Mouse (Mus musculus) hindbrain, embryonic 15.5 days (tissue): ENCODE measurements around the gene Cers6. TPM values are rescaled to one million over a fixed set of nuclear protein-coding genes. Genes with fewer than 3 reads are reported as not detected.
A peak's percentile ranks its signal among the peaks of the same experiment; 100 is the strongest.

ENCODE experiments used
- ATAC-seq: fragments of 200-750 bp; cut with Nextera tagmentation; 2 replicates; pipeline ENCODE4 v1.8.0; 2017; ENCODE audit warnings: low read depth, moderate number of reproducible peaks, moderate TSS enrichment; ENCODE audit not compliant: low FRiP score
- H3K27ac ChIP-seq: fragments of 300-500 bp; sonication (generic); replicated peaks from 2 replicates; pipeline ENCODE4 v1.5.1; 2015; ENCODE audit warnings: mild to moderate bottlenecking, inconsistent platforms
- H3K27me3 ChIP-seq: fragments of 300-500 bp; sonication (generic); 2 replicates; pipeline ENCODE4 v1.6.1; 2015; ENCODE audit warnings: control low read depth, inconsistent platforms
- H3K36me3 ChIP-seq: fragments of 300-500 bp; sonication (generic); 2 replicates; pipeline ENCODE4 v1.6.1; 2015; ENCODE audit warnings: control low read depth, inconsistent platforms
- H3K4me1 ChIP-seq: fragments of 300-500 bp; sonication (generic); replicated peaks from 2 replicates; pipeline ENCODE4 v1.6.1; 2015; ENCODE audit warnings: control low read depth, inconsistent platforms
- H3K4me2 ChIP-seq: fragments of 300-500 bp; sonication (generic); 2 replicates; pipeline ENCODE4 v1.6.1; 2015; ENCODE audit warnings: moderate library complexity, mild to moderate bottlenecking, inconsistent platforms
- H3K4me3 ChIP-seq: fragments of 300-500 bp; sonication (generic); 2 replicates; pipeline ENCODE4 v1.5.1; 2015; ENCODE audit warnings: mild to moderate bottlenecking, inconsistent platforms
- H3K9ac ChIP-seq: fragments of 300-500 bp; sonication (generic); 2 replicates; pipeline ENCODE4 v1.6.1; 2015; ENCODE audit warnings: inconsistent platforms
- H3K9me3 ChIP-seq: fragments of 300-500 bp; sonication (generic); 2 replicates; pipeline ENCODE4 v1.6.1; 2016; ENCODE audit warnings: control low read depth, inconsistent platforms
- WGBS: fragments of 180-500 bp; shearing (Covaris S2); methylation state at CpG from one replicate; pipeline ENCODE4 v1.1.7; 2015; 5-methylcytosine and 5-hydroxymethylcytosine counted together
- polyA plus RNA-seq: library from polyadenylated mRNA; unstranded; fragments of >200 nt; fragmentation: Nextera tagmentation; extraction: Ambion mirVana; gene quantifications from 2 replicates; pipeline ENCODE4 v1.2.1, GENCODE M21; 2015

Gene Cers6
- polyA plus RNA-seq, 1 experiment from 2014 or later: 54.9 TPM

DNA sequence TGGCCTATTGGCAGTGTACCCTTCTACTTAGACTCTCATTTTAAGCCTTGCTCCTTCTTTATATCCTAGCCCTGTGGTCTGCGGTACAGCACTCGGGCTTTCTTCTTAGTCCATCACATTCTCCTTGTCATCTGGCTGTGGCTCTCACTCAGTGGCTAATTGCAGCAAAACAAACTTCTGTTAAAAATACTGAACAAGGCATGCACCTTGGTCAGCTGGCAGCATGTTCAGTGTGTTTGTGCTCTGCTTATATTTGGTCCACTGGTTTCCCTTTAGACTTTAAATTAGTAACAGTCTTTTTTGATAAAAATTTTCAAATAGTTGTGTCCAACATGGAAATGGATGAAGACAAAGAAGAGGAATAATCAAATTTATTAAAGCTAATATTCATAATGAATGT is 94.3 kb downstream of the Cers6 start:
- Histone ChIP-seq H3K36me3 (no peaks in the 10 kb centered on the region; the same call in 1 of the 2 replicates), H3K4me1 (peaks cover 10% of the 10 kb centered on the region; the same call in 1 of the 2 replicates), H3K4me2 (no peak overlapping the region), H3K9ac (no peak overlapping the region), H3K27ac (no peak overlapping the region), H3K9me3 (0 out of 2 replicates have a peak, but pooled peaks cover 6% of the 10 kb centered on the region), H3K4me3 (no peak overlapping the region), H3K27me3 (no peaks in the 10 kb centered on the region)
- no peak for ATAC-seq
- WGBS: 94% methylated on average over 2 of the region's 2 CpGs

DNA sequence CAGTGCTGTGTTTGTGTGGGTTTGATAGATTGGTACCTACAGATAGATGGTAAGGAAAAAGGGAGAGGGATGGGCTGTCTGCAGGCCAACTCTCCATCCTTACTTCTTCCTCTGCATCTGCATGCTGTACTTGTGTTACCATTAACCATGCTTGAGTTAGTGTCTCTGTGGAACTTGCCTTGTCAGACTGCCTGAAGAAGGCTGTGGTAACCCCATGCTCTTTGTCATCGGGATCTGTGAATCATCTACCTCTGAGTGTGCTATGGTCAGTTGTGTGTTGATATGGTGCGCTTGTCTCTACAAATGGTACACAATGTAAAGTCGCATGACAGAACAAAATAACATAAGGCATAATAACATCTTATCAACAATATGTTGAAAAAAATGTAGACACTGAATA is 94.9 kb downstream of the Cers6 start:
- Histone ChIP-seq H3K27me3 (no peaks in the 10 kb centered on the region), H3K4me1 (peaks cover 10% of the 10 kb centered on the region; the same call in 1 of the 2 replicates), H3K27ac (no peak overlapping the region), H3K36me3 (no peaks in the 10 kb centered on the region; the same call in 1 of the 2 replicates), H3K9ac (no peak overlapping the region), H3K9me3 (0 out of 2 replicates have a peak, but pooled peaks cover 6% of the 10 kb centered on the region), H3K4me2 (no peak overlapping the region), H3K4me3 (no peak overlapping the region)
- ATAC-seq: no peak
- WGBS: 96% methylated on average over 3 of the region's 3 CpGs

DNA sequence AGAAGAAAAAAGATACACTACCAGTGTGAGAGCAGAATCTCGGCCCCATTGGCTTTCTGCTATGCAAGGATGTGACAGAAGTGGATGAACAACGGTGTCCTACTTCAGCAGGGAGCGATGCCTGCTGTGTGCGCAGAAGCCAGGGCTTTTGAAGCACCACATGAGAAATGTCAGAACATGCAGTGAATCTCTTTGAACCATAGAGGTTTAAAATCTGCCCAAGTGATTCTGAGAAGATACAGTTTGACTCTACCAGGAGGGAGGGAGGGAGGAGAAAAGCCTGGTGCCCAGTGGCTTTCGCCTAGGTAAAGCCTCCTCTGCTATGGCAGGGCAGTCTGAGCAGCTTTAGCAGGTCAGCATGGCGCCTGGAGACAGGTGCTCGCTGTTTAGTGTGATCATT is 96.6 kb downstream of the Cers6 start:
- H3K9ac ChIP-seq: no peak overlapping the region
- H3K9me3 ChIP-seq: no peaks in the 10 kb centered on the region
- no peak overlapping the region for H3K4me2 ChIP-seq
- no peaks in the 10 kb centered on the region for H3K36me3 ChIP-seq
- no peak overlapping the region for H3K27ac ChIP-seq
- H3K4me3 ChIP-seq: no peak overlapping the region
- peaks cover 10% of the 10 kb centered on the region; the same call in 1 of the 2 replicates for H3K4me1 ChIP-seq
- ATAC-seq: 0 out of 2 replicates have a peak, but pooled peaks have one; percentile 65
- H3K27me3 ChIP-seq: no peaks in the 10 kb centered on the region
- 70% methylated on average over 7 of the region's 7 CpGs for WGBS

DNA sequence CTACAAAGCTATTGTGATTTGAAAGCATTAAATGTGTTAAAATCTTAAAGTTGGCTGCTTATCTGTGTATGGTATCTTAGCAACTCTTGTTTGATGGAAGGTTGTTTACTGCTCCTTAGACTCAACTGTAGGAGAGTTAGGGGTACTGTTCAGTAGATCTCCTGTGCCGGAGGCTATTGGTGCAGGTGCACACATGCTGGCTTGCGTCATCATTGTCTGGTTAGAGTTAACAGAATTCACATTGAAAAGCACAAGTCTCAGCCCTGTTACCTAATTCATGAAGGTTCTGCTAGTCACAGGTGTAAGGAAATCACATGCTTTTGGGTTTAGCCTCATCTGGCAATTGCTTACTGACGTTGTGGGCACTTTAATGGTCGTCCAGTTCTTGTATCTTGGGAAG is 98.3 kb downstream of the Cers6 start:
- 95% methylated on average over 4 of the region's 4 CpGs for WGBS

DNA sequence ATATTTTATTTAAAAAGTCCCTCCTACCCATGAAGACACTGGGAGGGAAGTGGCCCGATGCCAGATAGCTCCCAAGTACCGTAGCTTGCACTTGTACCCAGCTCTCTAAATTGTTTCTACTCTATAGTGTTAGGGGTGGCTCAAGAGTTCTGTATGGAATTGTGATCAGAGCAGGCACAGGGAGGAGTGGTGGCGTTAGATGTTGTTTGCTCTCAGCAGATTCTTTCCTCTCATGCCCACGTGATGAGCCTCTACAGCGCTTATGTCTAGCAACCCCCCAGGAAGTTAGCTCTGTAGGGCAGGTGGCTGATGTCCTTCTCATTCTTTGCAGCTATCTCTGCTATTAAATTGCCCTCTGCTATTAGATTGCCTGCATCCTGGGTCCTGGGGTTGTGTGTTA is 98.8 kb downstream of the Cers6 start:
- no peak overlapping the region for H3K9ac ChIP-seq
- 89% methylated on average over 5 of the region's 5 CpGs for WGBS
- no peak overlapping the region for H3K4me2 ChIP-seq
- no peaks in the 10 kb centered on the region for H3K36me3 ChIP-seq
- H3K4me1 ChIP-seq: peaks cover 10% of the 10 kb centered on the region; the same call in 1 of the 2 replicates
- no peaks in the 10 kb centered on the region for H3K9me3 ChIP-seq
- no peaks in the 10 kb centered on the region for H3K27me3 ChIP-seq
- ATAC-seq: no peak
- H3K4me3 ChIP-seq: no peak overlapping the region
- H3K27ac ChIP-seq: no peak overlapping the region

More for the DNA sequence above, 98.3 kb downstream of the Cers6 start:
- no peak overlapping the region for H3K9ac ChIP-seq
- H3K27ac ChIP-seq: no peak overlapping the region
- no peak overlapping the region for H3K4me3 ChIP-seq
- peaks cover 10% of the 10 kb centered on the region; the same call in 1 of the 2 replicates for H3K4me1 ChIP-seq
- H3K36me3 ChIP-seq: no peaks in the 10 kb centered on the region
- no peaks in the 10 kb centered on the region for H3K9me3 ChIP-seq
- no peak overlapping the region for H3K4me2 ChIP-seq
- no peak for ATAC-seq
- no peaks in the 10 kb centered on the region for H3K27me3 ChIP-seq

DNA sequence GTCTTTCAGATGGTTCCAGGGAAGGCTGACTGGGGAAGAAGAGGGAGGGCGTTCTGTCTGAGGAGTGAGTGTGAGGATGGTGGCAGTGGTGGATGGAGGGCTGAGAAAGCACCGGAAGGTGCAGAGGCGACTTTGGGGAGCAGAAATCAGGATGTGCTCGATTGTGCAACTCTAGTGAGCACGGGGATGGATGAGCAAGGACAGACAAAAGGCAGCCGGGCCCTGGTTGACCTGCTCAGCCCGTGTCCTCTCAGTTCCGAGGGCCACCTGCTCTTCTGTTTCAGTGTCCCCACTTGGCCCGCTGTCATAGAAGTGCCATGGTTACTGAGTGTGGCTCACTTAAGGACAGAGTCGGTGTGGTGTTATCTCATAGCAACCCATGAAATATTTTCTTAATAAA is 99.4 kb downstream of the Cers6 start:
- H3K27me3 ChIP-seq: no peaks in the 10 kb centered on the region
- no peak overlapping the region for H3K4me2 ChIP-seq
- no peaks in the 10 kb centered on the region for H3K9me3 ChIP-seq
- peaks cover 10% of the 10 kb centered on the region; the same call in 1 of the 2 replicates for H3K4me1 ChIP-seq
- H3K36me3 ChIP-seq: no peaks in the 10 kb centered on the region
- no peak overlapping the region for H3K27ac ChIP-seq
- H3K4me3 ChIP-seq: no peak overlapping the region
- WGBS: 96% methylated on average over 10 of the region's 10 CpGs
- H3K9ac ChIP-seq: no peak overlapping the region
- ATAC-seq: no peak

DNA sequence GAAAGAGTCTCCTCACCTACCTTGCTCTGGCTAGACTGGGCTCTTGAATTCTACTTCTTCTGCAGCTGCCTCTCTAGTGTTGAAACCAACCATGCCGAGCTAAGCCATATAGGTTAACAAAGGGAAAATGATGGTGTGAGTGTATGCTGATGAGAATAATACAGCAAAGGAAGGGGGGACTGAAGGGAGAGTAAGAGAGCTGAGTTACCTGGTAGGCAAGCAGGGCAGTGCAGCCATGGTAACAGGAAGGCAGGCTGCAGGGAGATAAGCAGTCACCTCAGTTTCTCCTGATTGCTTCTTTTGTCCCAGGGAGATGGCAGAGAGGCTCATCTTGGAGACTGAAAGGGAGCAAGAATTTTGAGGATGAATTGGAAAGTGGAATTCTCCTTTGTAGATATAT is 105.1 kb downstream of the Cers6 start:
- 0 out of 2 replicates have a peak, but pooled peaks have one; percentile 38 for ATAC-seq
- Histone ChIP-seq H3K9ac (no peak overlapping the region), H3K4me1 (no peaks in the 10 kb centered on the region), H3K36me3 (peaks cover 6% of the 10 kb centered on the region; the same call in 1 of the 2 replicates), H3K9me3 (peaks cover 6% of the 10 kb centered on the region; the same call in 1 of the 2 replicates), H3K27me3 (no peaks in the 10 kb centered on the region), H3K27ac (no peak overlapping the region), H3K4me2 (no peak overlapping the region), H3K4me3 (no peak overlapping the region)
- WGBS: 57% methylated on average over 1 of the region's 1 CpGs

DNA sequence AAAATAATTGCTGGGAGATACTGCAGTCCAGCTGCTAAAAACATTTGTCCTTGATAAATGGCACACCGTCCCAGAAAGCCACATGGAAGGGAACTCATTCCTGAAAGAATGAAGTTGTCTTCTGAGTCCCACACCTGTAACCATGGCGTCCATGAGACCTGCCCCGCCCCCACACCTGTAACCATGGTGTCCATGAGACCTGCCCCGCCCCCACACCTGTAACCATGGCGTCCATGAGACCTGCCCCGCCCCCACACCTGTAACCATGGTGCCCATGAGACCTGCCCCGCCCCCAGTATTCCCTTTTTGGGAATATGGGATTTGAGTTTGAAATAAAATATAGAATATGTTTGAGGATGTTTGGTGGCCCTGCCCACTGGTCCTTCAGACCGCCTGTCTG is 106.8 kb downstream of the Cers6 start:
- peaks cover 6% of the 10 kb centered on the region; the same call in 1 of the 2 replicates for H3K36me3 ChIP-seq
- H3K4me2 ChIP-seq: no peak overlapping the region
- H3K9ac ChIP-seq: no peak overlapping the region
- H3K9me3 ChIP-seq: peaks cover 6% of the 10 kb centered on the region; the same call in 1 of the 2 replicates
- H3K27ac ChIP-seq: no peak overlapping the region
- H3K4me3 ChIP-seq: no peak overlapping the region
- ATAC-seq: no peak
- no peaks in the 10 kb centered on the region for H3K4me1 ChIP-seq
- 88% methylated on average over 8 of the region's 8 CpGs for WGBS
- no peaks in the 10 kb centered on the region for H3K27me3 ChIP-seq

DNA sequence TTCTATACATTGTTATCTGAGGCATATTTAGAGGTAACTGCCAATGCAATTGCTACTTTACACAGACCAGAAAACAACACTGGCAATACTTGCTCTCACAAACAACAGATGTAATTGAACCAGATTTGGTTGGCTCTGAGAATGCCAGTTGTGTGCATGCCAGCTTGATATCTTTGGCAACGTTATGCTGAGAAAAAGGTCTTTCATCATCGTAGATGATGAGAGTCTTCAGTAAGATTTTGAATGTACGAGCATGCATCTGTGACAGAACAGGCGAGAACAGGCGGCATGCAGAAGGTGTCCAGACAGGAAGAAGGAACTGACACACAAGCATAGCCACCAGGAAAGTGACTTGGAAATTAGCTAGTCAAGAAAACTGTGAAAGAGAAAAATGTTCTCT is 110.6 kb downstream of the Cers6 start:
- Histone ChIP-seq H3K4me2 (no peak overlapping the region), H3K27ac (no peak overlapping the region), H3K4me3 (no peak overlapping the region), H3K36me3 (peaks cover 6% of the 10 kb centered on the region; the same call in 1 of the 2 replicates), H3K27me3 (no peaks in the 10 kb centered on the region), H3K4me1 (0 out of 2 replicates have a peak, but pooled peaks cover 2% of the 10 kb centered on the region), H3K9me3 (peaks cover 6% of the 10 kb centered on the region; the same call in 1 of the 2 replicates), H3K9ac (no peak overlapping the region)
- WGBS: 88% methylated on average over 5 of the region's 5 CpGs
- ATAC-seq: no peak

DNA sequence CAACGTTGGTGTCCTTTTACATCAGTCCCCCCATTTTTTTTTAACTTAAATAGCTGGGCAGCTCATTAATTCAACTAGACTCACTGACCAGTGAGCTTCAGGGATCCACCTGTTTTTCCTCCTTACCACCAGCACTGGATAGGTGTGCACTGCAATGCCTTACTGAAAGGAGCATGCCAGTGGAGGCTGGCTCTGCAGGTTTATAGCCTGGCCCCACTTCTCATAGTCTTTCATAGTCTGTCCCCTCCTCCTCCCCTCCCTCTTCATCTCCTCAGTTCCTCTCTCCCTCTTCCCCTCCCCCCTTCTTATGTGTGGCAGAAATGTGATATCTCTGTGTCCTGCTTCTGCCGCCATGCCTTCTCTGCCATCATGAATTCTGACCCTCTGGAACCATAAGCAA is 112.5 kb downstream of the Cers6 start:
- no peak overlapping the region for H3K4me3 ChIP-seq
- no peaks in the 10 kb centered on the region for H3K27me3 ChIP-seq
- ATAC-seq: no peak
- H3K4me2 ChIP-seq: no peak overlapping the region
- 85% methylated on average over 2 of the region's 2 CpGs for WGBS
- H3K9ac ChIP-seq: no peak overlapping the region
- no peak overlapping the region for H3K27ac ChIP-seq
- peaks cover 6% of the 10 kb centered on the region; the same call in 1 of the 2 replicates for H3K36me3 ChIP-seq
- peaks cover 6% of the 10 kb centered on the region; the same call in 1 of the 2 replicates for H3K9me3 ChIP-seq
- peaks cover 10% of the 10 kb centered on the region; the same call in 1 of the 2 replicates for H3K4me1 ChIP-seq

DNA sequence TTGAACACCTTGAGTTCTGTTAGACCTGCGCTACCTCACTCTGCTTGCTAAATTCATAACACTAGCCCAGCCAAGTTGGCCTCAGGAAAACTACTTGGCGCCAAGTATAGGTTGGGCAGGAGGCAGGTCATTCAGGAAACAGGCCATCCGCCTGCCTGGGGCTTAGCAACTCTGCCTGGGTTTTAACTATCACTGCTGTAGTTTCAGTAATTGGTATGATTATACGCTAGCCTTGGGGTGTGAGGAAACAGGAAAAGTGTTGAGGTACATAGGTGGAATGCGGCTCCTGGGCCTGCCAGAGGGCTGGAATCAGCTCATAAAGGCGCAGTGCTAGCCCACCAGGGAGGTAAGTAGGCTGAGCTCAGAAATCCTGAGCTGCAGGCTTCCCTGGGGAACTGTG is 114.0 kb downstream of the Cers6 start:
- Histone ChIP-seq H3K9ac (no peak overlapping the region), H3K4me2 (no peak overlapping the region), H3K4me3 (no peak overlapping the region), H3K36me3 (peaks cover under 1% of the 10 kb centered on the region; the same call in 1 of the 2 replicates), H3K9me3 (peaks cover 4% of the 10 kb centered on the region; the same call in 1 of the 2 replicates), H3K27me3 (no peaks in the 10 kb centered on the region), H3K4me1 (peaks cover 13% of the 10 kb centered on the region; the same call in 1 of the 2 replicates), H3K27ac (no peak overlapping the region)
- ATAC-seq: no peak
- WGBS: 87% methylated on average over 6 of the region's 6 CpGs

DNA sequence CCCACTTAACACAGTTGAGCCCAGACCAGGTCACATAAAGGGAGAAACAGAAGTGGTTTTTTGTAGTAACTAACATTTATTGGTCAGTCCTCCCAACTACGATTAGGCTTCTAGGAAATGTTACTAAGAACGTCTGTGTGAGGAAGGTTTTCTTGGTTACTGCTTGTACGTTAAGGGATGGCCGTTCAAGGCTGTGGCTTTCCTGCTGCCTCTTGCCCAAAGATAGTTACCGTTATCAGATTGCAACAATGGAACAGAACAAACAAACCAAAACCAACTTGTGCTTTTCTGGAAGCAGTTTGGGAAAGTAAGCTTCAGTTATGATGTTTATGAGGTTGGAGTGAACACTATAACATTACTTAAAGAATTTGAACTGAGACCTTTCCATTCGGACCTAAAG is 114.5 kb downstream of the Cers6 start:
- H3K4me3 ChIP-seq: no peak overlapping the region
- peaks cover 13% of the 10 kb centered on the region; the same call in 1 of the 2 replicates for H3K4me1 ChIP-seq
- H3K9ac ChIP-seq: no peak overlapping the region
- no peak for ATAC-seq
- H3K4me2 ChIP-seq: no peak overlapping the region
- WGBS: 92% methylated on average over 6 of the region's 6 CpGs
- H3K27ac ChIP-seq: no peak overlapping the region
- H3K36me3 ChIP-seq: no peaks in the 10 kb centered on the region
- H3K9me3 ChIP-seq: no peaks in the 10 kb centered on the region
- no peaks in the 10 kb centered on the region for H3K27me3 ChIP-seq

DNA sequence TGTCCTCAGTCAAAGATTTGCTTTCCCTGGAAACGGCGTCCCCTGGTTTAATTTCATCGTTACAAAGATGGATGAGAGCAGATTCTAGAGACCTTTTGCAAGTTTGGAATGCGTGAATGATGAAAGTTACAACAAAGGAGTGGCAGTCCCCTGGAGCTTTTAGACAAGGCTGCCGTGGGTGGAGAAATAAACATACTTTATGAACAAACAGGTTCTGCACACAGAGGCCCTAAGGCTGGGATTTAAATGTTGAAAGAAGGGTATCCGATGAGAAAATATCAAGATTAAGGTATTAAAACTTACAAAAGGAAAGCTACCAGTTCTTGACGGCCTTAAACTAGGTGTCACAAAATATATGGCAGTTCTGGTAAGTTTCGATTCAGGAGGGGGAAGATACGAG is 117.0 kb downstream of the Cers6 start:
- ATAC-seq: no peak
- Histone ChIP-seq H3K27me3 (no peaks in the 10 kb centered on the region), H3K9ac (no peak overlapping the region), H3K4me1 (peaks cover 29% of the 10 kb centered on the region), H3K4me3 (no peak overlapping the region), H3K4me2 (no peak overlapping the region), H3K36me3 (no peaks in the 10 kb centered on the region), H3K27ac (no peak overlapping the region), H3K9me3 (no peaks in the 10 kb centered on the region)
- WGBS: 51% methylated on average over 9 of the region's 9 CpGs
